Mouse (Mus musculus): ENCODE results near the gene Lhx6. TPM values are rescaled to one million over a fixed set of nuclear protein-coding genes. Genes with fewer than 3 reads are reported as not detected.

The Lhx6 gene
- polyA plus RNA-seq, 2 experiments = 0.22 TPM

DNA sequence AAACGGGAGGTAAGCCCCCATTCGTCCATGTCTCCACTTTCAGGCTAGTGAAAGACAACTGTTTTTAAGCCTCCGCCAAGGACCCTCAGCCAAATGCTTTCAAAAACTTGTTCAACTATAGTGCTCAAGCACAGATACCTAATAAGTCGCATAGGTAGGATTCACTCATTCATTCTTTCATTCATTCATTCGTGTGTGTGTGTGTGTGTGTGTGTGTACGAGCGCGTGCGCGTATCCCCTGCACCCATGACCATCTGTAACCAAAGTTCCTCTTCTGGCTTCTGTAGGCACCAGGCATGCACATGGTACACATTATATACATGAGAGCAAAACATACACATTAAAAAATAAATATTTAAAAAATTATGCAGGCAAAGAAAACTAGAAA is 55.6 kb downstream of the Lhx6 start:
- no peak overlapping the region for H3K9ac ChIP-seq (replicated peaks)
- DNase-seq (ENCODE audit: low read depth in 3 of 3, low spot score in 3 of 3) (no peak), ATAC-seq (ENCODE audit: insufficient read depth) (0 out of 2 replicates have a peak, but pooled peaks have one; percentile 5)
- no peak for TF ChIP-seq CTCF (IDR thresholded peaks at IDR 0.05; ENCODE audit: low read depth)
- no peak for TF ChIP-seq EP300 (IDR thresholded peaks at IDR 0.05; ENCODE audit: low read depth)
- H3K4me2 ChIP-seq (ENCODE audit: low read depth) = peak overlapping the region; percentile 81
- no peak overlapping the region for H3K27ac ChIP-seq
- H3K27me3 ChIP-seq (ENCODE audit: control insufficient read depth, insufficient read depth, low read length) = no peaks in the 10 kb centered on the region
- H3K36me3 ChIP-seq (replicated peaks; ENCODE audit: control insufficient read depth, insufficient read depth, low read depth) = no peaks in the 10 kb centered on the region; the same call in 1 of the 2 replicates
- WGBS (ENCODE audit: insufficient replicate concordance) = 39% methylated on average over 10 of the region's 10 CpGs
- H3K4me3 ChIP-seq (ENCODE audit: insufficient read depth in 1 of 2, low read depth in 2 of 2, low read length in 2 of 2) = peak overlapping the region; percentile 25 to 65
- H3K9me3 ChIP-seq (ENCODE audit: control insufficient read depth, low read length) = no peaks in the 10 kb centered on the region
- peaks cover 7 to 9% of the 10 kb centered on the region in 2 experiments for H3K4me1 ChIP-seq (replicated peaks; ENCODE audit: control insufficient read depth in 2 of 2, insufficient read depth in 2 of 2, low read length in 1 of 2)

- Histone ChIP-seq H3K27ac (no peak within 1 kb of the TSS), H3K27me3 (ENCODE audit: control insufficient read depth, insufficient read depth, low read length) (no peaks in the 10 kb centered on the region), H3K4me3 (ENCODE audit: insufficient read depth in 1 of 2, low read depth in 2 of 2, low read length in 2 of 2) (peak within 1 kb of the TSS; percentile 65 to 88), H3K4me1 (replicated peaks; ENCODE audit: control insufficient read depth in 2 of 2, insufficient read depth in 2 of 2, low read length in 1 of 2) (peaks cover 7 to 9% of the 10 kb centered on the region in 2 experiments), H3K9ac (replicated peaks) (peak within 1 kb of the TSS; percentile 81), H3K9me3 (ENCODE audit: control insufficient read depth, low read length) (no peaks in the 10 kb centered on the region), H3K36me3 (replicated peaks; ENCODE audit: control insufficient read depth, insufficient read depth, low read depth) (no peaks in the 10 kb centered on the region; the same call in 1 of the 2 replicates), H3K4me2 (ENCODE audit: low read depth) (peak within 1 kb of the TSS; percentile 81)
- under 1% methylated on average over 44 of the region's 44 CpGs for WGBS (ENCODE audit: insufficient replicate concordance)
- ATAC-seq (ENCODE audit: insufficient read depth) (peak; percentile 95), DNase-seq (ENCODE audit: low read depth in 3 of 3, low spot score in 3 of 3) (peak; percentile 91 to 93 (median 93))
- TF ChIP-seq CTCF (IDR thresholded peaks at IDR 0.05; ENCODE audit: low read depth) (no peak), EP300 (IDR thresholded peaks at IDR 0.05; ENCODE audit: low read depth) (no peak)
Measured at GRCm38 (mm10) chr2:36048748-36049566, 56.3 kb downstream of the Lhx6 start, which contains the start of the genes Ndufa8 and Morn5. Gene Ndufa8 (minus strand): TSS chr2:36049406. Gene Morn5 (plus strand): TSS chr2:36049458.

DNA sequence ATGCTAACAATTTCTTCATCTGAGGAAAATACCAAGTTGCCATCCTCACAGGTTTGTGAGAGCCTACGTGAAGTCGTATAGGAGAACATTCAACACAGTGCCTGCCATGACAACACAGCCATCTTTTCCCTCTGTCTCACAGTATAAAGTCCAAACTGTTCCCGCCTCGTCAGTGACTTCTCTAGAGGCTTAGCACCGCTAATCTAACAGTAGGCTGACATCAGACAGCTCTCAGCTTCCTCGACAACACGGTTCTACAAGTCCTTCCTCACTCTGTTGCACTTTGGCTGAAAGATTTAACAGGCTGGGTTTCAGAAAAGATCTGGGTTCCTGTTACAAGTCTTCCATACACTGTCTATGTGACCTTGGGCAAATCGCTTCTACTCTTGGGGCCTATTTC is 57.0 kb downstream of the Lhx6 start:
- Histone ChIP-seq H3K27ac (no peak overlapping the region), H3K36me3 (replicated peaks; ENCODE audit: control insufficient read depth, insufficient read depth, low read depth) (no peaks in the 10 kb centered on the region; the same call in none of the 2 replicates), H3K4me3 (ENCODE audit: insufficient read depth in 1 of 2, low read depth in 2 of 2, low read length in 2 of 2) (peak overlapping the region; percentile 65 to 88), H3K9me3 (ENCODE audit: control insufficient read depth, low read length) (no peaks in the 10 kb centered on the region), H3K27me3 (ENCODE audit: control insufficient read depth, insufficient read depth, low read length) (no peaks in the 10 kb centered on the region), H3K4me2 (ENCODE audit: low read depth) (peak overlapping the region; percentile 81), H3K9ac (replicated peaks) (peak overlapping the region; percentile 81), H3K4me1 (replicated peaks; ENCODE audit: control insufficient read depth in 2 of 2, insufficient read depth in 2 of 2, low read length in 1 of 2) (peaks cover 7 to 9% of the 10 kb centered on the region in 2 experiments)
- WGBS (ENCODE audit: insufficient replicate concordance) = 29% methylated on average over 8 of the region's 8 CpGs
- DNase-seq (ENCODE audit: low read depth in 3 of 3, low spot score in 3 of 3) (peak in 1 of 3 experiments; percentile 13), ATAC-seq (ENCODE audit: insufficient read depth) (no peak)
- TF ChIP-seq EP300 (IDR thresholded peaks at IDR 0.05; ENCODE audit: low read depth) (no peak), CTCF (IDR thresholded peaks at IDR 0.05; ENCODE audit: low read depth) (no peak)

GRCm38 (mm10) chr2:36040872-36041271 is 64.3 kb downstream of the Lhx6 start:
- Histone ChIP-seq H3K27me3 (ENCODE audit: control insufficient read depth, insufficient read depth, low read length) (no peaks in the 10 kb centered on the region), H3K27ac (no peak overlapping the region), H3K4me1 (replicated peaks; ENCODE audit: control insufficient read depth in 2 of 2, insufficient read depth in 2 of 2, low read length in 1 of 2) (no peaks in the 10 kb centered on the region; a peak in 1 of 4 replicates), H3K36me3 (replicated peaks; ENCODE audit: control insufficient read depth, insufficient read depth, low read depth) (peaks cover 6% of the 10 kb centered on the region), H3K4me2 (ENCODE audit: low read depth) (no peak overlapping the region), H3K9me3 (ENCODE audit: control insufficient read depth, low read length) (no peaks in the 10 kb centered on the region), H3K4me3 (ENCODE audit: insufficient read depth in 1 of 2, low read depth in 2 of 2, low read length in 2 of 2) (no peak overlapping the region), H3K9ac (replicated peaks) (no peak overlapping the region)
- ATAC-seq (ENCODE audit: insufficient read depth) (no peak), DNase-seq (ENCODE audit: low read depth in 3 of 3, low spot score in 3 of 3) (no peak)
- TF ChIP-seq EP300 (IDR thresholded peaks at IDR 0.05; ENCODE audit: low read depth) (no peak), CTCF (IDR thresholded peaks at IDR 0.05; ENCODE audit: low read depth) (no peak)
- 36% methylated on average over 1 of the region's 1 CpGs for WGBS (ENCODE audit: insufficient replicate concordance)

- Histone ChIP-seq H3K4me3 (ENCODE audit: insufficient read depth in 1 of 2, low read depth in 2 of 2, low read length in 2 of 2) (no peak overlapping the region), H3K4me2 (ENCODE audit: low read depth) (no peak overlapping the region), H3K27me3 (ENCODE audit: control insufficient read depth, insufficient read depth, low read length) (no peaks in the 10 kb centered on the region), H3K27ac (no peak overlapping the region), H3K36me3 (replicated peaks; ENCODE audit: control insufficient read depth, insufficient read depth, low read depth) (peaks cover 6% of the 10 kb centered on the region), H3K9me3 (ENCODE audit: control insufficient read depth, low read length) (no peaks in the 10 kb centered on the region), H3K9ac (replicated peaks) (no peak overlapping the region), H3K4me1 (replicated peaks; ENCODE audit: control insufficient read depth in 2 of 2, insufficient read depth in 2 of 2, low read length in 1 of 2) (no peaks in the 10 kb centered on the region; a peak in 1 of 4 replicates)
- TF ChIP-seq EP300 (IDR thresholded peaks at IDR 0.05; ENCODE audit: low read depth) (no peak), CTCF (IDR thresholded peaks at IDR 0.05; ENCODE audit: low read depth) (no peak)
- DNase-seq (ENCODE audit: low read depth in 3 of 3, low spot score in 3 of 3) = no peak
- 60% methylated on average over 7 of the region's 7 CpGs for WGBS (ENCODE audit: insufficient replicate concordance)
- ATAC-seq (ENCODE audit: insufficient read depth) = peak; percentile 48; the same call in 1 of the 2 replicates
Measured at GRCm38 (mm10) chr2:36039297-36039985, 65.8 kb downstream of the Lhx6 start.

Data from liver, embryonic 14.5 days (tissue).